Mouse (Mus musculus): Measurements from ENCODE around the gene Tbc1d10c.

Tbc1d10c gene

DNA sequence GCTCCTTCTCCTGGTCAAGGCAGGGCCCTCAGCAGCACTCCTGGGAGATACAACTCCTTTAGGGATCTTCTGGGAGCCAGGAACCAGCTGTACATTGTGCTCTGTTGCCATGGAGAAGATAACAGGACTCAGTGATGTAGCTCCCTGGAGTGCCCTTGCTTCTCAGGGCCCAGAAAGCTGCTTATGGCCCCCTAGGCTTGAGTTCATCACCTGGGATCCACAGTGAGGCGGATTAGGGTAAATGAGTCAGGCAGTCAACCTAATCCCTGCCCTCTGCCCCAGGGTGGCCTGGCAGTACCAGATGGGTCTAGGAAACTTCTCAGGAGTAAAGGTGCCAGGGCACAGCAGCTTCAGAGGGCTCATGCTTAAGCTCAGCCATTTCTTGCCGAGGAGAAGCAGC, 51.6 kb downstream of the Tbc1d10c start, which contains the start of gene Gpr152:
Gene Gpr152 (plus strand): TSS at position 342 of the 400 bp plus-strand sequence.
- CTCF ChIA-PET, result interaction anchor here in 3 of 4 experiments (0.5 to 6.1 kb wide), 3 partner anchors 13 to 422 kb away, joined by 3 to 29 read pairs (median 8); partner anchors contain the start of gene Aip (in 1 of the 3)
- POLR2A ChIA-PET, result interaction anchor here in 3 of 4 experiments (0.5 to 9.5 kb wide), 17 partner anchors 8 to 179 kb away, joined by 3 to 67 read pairs (median 4); partner anchors contain the start of genes Rps6kb2 (in 2 of the 3), Aip (in 1 of the 3), Cdk2ap2 (in 1 of the 3) and Rad9a (in 1 of the 3)

DNA sequence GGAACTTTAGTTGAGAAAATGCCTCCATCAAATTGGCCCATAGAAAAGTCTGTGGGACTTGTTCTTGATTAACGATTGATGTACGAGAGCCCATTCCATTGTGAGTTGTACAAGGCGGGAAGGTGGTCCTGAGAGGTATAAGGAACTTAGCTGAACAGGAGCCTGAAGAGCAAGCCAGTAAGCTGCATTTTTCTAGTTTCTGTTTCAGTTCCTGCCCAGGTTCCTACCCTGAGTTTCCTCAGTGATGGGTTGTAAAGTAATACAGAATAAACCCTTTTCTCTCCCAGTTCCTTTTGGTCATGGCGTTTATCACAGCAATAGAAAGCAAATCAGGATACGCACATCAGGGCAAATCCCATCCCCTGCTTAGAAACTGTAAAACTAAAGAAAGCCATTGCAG, 53.2 kb downstream of the Tbc1d10c start:
- ChIA-PET POLR2A (interaction anchor here (0.7 to 9.5 kb wide), 21 partner anchors 9 to 351 kb away, joined by 3 to 67 read pairs (median 5); partner anchors contain the start of genes Cdk2ap2 (in 2 of the 4), Rps6kb2 (in 2 of the 4), Aip (in 1 of the 4) and Rad9a (in 1 of the 4)), CTCF (interaction anchor here in 3 of 4 experiments (0.6 to 6.1 kb wide), 14 partner anchors 12 to 913 kb away, joined by 3 to 29 read pairs (median 4); partner anchors contain the start of genes Ndufv1 (in 2 of the 3), Aip (in 1 of the 3), Cdk2ap2 (in 1 of the 3) and Kdm2a (in 1 of the 3))

DNA sequence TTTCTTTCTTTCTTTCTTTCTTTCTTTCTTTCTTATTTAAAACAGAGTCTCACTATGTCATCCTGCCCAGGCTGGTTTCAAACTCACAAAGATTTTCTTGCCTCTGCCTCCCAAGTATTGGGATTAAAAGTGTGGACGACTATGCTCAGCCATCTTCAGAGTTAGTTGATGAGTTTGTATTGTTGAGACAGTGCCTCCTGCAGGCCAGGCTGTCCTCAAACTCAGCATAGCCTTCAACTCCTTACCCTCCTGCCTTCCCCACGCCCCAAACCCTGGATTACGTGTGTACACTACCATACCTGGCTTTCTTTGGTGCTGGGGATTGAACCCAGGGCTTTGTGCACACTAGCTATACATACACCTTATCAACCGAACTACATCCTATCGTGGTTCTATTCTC, 54.6 kb downstream of the Tbc1d10c start:
- POLR2A ChIA-PET, result interaction anchor here in 2 of 4 experiments (0.8 to 9.5 kb wide), 10 partner anchors 11 to 79 kb away, joined by 3 to 67 read pairs (median 4); partner anchors contain the start of genes Aip (in 1 of the 2), Cdk2ap2 (in 1 of the 2) and Rad9a (in 1 of the 2)

DNA sequence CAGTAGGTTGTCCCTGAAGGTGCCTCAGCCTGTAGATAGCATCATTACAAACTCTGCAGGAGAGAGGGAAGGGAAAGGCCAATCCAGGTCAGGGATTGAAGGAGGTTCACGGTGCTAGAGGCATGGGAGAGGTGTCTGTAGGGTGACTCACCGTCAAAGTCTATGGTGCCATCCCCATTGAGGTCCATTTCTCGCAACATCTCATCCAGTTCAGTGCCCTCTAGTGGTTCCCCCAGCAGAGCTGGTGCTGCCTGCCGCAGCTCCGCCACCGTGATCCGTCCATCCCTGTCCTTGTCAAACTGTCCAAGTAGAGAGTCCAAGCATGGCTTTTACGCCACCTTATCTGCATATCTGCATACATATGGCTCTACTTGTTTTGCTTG, 55.1 kb downstream of the Tbc1d10c start:
- CTCF ChIA-PET, result interaction anchor here in 3 of 4 experiments (0.7 to 6.1 kb wide), 6 partner anchors 10 to 732 kb away, joined by 3 to 29 read pairs (median 4); partner anchors contain the start of genes Aip (in 1 of the 3), Gm49405 (in 1 of the 3) and Nudt8 (in 1 of the 3)
- POLR2A ChIA-PET, result interaction anchor here in 2 of 4 experiments (1.3 to 9.5 kb wide), 4 partner anchors 11 to 39 kb away, joined by 3 to 67 read pairs (median 4); partner anchors contain the start of genes Aip (in 1 of the 2) and Cdk2ap2 (in 1 of the 2)

More for the DNA sequence above, 54.6 kb downstream of the Tbc1d10c start:
- CTCF ChIA-PET, result interaction anchor here in 3 of 4 experiments (0.6 to 6.1 kb wide), 7 partner anchors 10 to 731 kb away, joined by 3 to 29 read pairs (median 4); partner anchors contain the start of genes Aip (in 1 of the 3), Gm49405 (in 1 of the 3) and Nudt8 (in 1 of the 3)

DNA sequence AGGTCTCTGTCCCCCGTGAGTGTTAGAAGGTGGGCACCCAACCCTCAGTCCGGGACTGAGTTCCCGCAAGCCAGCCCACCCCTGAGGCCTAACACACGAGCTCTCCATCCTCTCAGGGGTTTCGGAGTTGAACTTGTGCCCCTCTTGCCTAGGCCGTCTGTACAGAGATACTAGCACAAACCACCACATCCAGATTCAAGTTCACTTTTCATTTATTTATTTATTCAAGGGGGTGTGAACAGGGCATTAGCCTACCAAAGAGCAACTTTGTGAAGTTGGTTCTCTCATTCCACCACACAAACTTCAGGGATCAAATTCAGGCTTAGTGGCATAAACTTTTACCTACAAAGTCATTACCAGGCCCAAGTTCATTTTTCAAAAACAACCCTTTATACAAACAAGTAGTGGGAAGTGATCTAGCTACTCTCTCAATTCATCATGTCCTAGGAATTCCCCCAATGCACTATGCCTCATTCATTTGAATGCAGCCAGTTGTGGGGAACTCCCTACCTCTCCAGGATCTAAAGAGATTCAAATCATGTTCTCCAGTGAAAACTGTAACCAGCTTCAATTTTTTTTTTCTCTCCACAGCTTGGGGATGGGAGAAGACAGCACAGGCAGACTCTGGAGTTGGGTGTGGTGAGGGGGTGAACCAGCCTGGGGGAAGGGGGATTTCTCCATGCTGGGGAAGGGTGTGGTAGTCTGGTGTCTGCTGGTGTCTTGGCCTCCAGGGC, 55.7 kb downstream of the Tbc1d10c start:
- ChIA-PET POLR2A (interaction anchor here in 3 of 4 experiments (0.8 to 9.5 kb wide), 9 partner anchors 9 to 88 kb away, joined by 3 to 67 read pairs (median 4); partner anchors contain the start of genes Cdk2ap2 (in 2 of the 3), Aip (in 1 of the 3) and Rps6kb2 (in 1 of the 3)), CTCF (interaction anchor here in 3 of 4 experiments (0.7 to 6.1 kb wide), 6 partner anchors 9 to 732 kb away, joined by 3 to 29 read pairs (median 4); partner anchors contain the start of genes Aip (in 1 of the 3), Gm49405 (in 1 of the 3) and Nudt8 (in 1 of the 3))

DNA sequence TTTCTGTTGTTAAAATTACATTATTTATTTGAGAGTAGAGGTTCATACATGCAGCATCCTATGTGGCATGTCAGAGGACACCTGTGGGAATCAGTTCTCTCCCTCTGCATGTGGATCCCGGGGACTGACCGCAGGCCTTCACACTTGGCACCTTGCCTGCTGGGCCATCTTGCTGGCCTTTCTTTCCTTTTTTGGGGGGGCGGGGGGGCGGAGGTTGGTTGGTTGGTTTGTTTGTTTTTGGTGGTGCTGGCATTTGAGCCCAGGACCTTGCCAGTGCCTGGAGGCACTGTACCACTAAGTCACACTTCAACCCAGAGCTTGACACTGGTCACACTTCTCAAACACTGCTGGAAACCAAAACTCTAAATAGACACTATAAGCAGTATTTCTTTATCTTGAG, 56.7 kb downstream of the Tbc1d10c start:
- ChIA-PET CTCF (interaction anchor here in 1 of 4 experiments (6.1 kb wide), 1 partner anchor 8 kb away, joined by 29 read pairs; the partner anchor contains the start of gene Aip), POLR2A (interaction anchor here (0.6 to 9.5 kb wide), 11 partner anchors 10 to 689 kb away, joined by 3 to 67 read pairs (median 3); partner anchors contain the start of genes Cdk2ap2 (in 2 of the 4), Aip (in 1 of the 4) and Rps6kb2 (in 1 of the 4))
